Mouse (Mus musculus): ENCODE measurements around the gene Papolb. TPM values are rescaled to one million over a fixed set of nuclear protein-coding genes. Genes with fewer than 3 reads are reported as not detected.

Gene Papolb
- polyA plus RNA-seq, 1 experiment: 0.16 TPM

DNA sequence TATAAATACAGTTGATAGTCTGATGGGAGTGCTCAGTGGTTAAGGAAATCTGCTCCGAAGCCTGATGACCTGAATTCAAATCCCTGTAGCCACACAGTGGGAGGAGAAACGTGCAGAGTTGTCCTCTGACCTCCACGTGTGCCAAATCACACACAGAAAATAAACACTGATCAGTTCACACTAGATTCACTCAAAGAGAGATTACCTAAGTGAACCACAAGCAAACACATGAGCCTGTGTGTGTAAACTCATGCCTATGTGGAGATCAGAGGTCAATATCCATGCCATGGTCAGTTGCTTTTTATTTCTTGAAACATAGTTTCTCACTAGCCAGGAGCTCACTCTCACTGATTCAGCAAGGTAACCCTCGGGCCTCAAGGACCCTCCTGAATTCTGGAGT, 9.5 kb downstream of the Papolb start:
- DNase-seq (ENCODE audit: low read depth): no peak

DNA sequence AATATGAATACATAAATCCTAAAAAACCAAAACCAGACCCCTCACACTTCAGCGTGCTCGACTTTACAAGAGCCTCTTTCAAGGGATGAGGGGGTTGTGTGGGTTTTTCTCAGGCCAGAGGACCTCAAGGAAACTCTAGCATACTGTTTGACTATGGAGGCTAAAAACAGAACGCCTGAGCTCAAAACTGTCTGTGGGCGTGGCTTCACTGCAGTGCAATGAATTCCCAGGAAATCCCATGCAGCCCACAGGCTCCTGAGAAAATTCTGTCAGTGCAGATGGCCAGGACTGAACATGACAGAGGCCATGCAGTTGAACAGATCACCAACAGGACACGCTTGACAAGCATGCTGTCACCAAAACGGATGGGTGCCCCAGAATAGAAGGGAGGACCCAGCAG, 10.9 kb downstream of the Papolb start:
- no peak for DNase-seq (ENCODE audit: low read depth)

- no peak for DNase-seq (ENCODE audit: low read depth)
Observed at GRCm38 (mm10) chr5:142512112-142512511, 17.8 kb downstream of the Papolb start.

GRCm38 (mm10) chr5:142510061-142510414, 19.8 kb downstream of the Papolb start:
- no peak for DNase-seq (ENCODE audit: low read depth)

- DNase-seq (ENCODE audit: low read depth): no peak
Observed at GRCm38 (mm10) chr5:142509141-142510060, 20.5 kb downstream of the Papolb start.

- DNase-seq (ENCODE audit: low read depth): no peak
Observed at GRCm38 (mm10) chr5:142505695-142506423, 24.0 kb downstream of the Papolb start.

GRCm38 (mm10) chr5:142504175-142504574, 25.7 kb downstream of the Papolb start:
- DNase-seq (ENCODE audit: low read depth): no peak

DNA sequence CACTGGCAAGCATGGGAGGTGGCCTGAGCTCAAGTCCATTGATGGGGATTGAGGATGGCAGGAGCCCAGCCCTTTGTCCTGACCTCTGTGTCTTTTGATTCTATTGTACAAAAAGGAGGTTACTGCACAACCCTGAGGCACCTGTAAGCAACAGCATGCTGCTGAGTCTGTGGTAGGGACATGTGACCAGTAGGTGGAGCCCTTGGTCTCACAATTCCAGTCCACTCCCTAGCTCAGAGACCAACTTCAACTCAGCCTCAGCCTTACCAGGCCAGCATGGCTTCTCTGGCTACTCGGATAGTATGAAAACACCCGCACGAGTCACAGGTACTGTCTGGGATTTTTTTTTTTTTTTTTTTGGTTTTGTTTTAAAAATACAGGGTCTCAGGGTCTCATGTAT, 27.5 kb downstream of the Papolb start:
- DNase-seq (ENCODE audit: low read depth): peak; percentile 12

GRCm38 (mm10) chr5:142500918-142501317, 29.0 kb downstream of the Papolb start:
- DNase-seq (ENCODE audit: low read depth): no peak

DNA sequence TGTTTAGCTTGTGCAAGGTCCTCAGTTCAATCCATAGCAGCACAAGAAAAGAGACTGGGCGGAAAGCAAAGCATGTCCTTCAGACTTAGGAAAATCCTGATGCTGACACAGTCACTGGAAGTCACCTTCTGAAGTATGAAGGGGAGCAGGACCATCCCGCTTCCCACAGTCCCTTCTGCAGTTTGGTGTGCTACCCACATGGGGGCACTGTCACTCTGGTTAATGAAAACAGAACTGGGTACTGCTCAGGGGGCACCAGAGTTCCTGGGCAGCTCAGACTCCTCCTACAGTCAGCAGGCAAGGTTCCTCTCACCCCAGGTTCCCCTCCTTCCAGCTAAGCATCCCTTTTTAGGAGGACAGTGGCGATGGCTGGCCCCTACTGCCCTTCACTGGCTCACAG, 30.9 kb downstream of the Papolb start:
- DNase-seq (ENCODE audit: low read depth): no peak

- DNase-seq (ENCODE audit: low read depth): no peak
Observed at GRCm38 (mm10) chr5:142495321-142496096, 34.4 kb downstream of the Papolb start.

GRCm38 (mm10) chr5:142493307-142493706, 36.6 kb downstream of the Papolb start:
- DNase-seq (ENCODE audit: low read depth): no peak

DNA sequence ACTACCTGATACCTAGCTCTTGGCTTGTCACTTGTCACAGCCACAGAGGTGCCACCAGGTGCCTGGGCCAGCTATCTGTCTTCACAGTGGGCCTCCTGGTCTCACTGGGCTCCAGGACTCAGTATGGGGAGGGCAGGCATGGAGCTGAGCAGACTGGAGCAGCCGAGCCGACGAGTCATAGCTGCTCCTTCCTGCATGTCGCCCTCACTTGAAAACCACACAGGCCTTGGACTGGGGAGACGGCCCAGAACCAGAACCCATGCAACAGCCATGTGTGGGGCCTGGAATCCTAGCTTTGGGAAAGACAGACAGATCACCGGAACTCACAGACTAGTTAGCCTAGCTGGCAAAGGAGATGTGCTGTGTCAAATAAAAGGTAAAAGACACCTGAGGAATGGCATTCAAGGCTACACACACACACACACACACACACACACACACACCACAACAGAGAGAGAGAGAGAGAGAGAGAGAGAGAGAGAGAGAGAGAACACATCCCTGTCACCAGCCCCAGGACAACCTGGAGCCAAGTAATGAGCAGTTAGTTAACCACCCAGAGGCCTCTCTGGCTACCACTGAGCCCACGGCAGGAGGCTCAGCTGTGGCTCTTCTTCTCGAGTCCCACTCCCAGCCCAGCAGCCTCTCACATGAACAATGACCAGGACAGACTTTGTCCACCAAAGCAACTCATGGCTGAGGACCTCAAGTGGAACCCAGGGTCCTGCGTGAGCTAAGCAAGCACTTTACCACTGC, 39.7 kb downstream of the Papolb start:
- no peak for DNase-seq (ENCODE audit: low read depth)

- DNase-seq (ENCODE audit: low read depth): no peak
Observed at GRCm38 (mm10) chr5:142486654-142487053, 43.2 kb downstream of the Papolb start.

- DNase-seq (ENCODE audit: low read depth): no peak
Observed at GRCm38 (mm10) chr5:142483581-142483980, 46.3 kb downstream of the Papolb start.

DNA sequence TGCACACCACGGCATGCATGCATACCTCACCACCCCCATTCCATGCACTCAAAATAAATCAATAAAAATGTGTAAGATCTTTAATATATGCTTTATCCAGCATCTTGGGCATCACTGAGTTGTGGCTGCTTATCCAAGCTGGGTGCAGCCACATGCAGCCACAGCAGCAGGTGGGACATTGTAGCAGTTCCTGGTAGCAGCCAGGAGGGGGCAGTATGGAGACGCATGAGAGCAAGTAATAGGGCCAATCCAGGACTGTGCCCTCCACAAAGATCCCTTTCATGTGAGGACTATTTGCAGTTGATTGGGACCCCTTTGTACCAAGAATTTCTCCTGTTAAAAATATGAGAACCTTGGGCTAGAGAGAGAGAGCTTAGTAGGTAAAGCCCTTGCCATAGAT, 47.4 kb downstream of the Papolb start:
- no peak for DNase-seq (ENCODE audit: low read depth)

GRCm38 (mm10) chr5:142478829-142479435, 50.9 kb downstream of the Papolb start:
- no peak for DNase-seq (ENCODE audit: low read depth)

GRCm38 (mm10) chr5:142477866-142478615, 51.8 kb downstream of the Papolb start:
- DNase-seq (ENCODE audit: low read depth): no peak

DNA sequence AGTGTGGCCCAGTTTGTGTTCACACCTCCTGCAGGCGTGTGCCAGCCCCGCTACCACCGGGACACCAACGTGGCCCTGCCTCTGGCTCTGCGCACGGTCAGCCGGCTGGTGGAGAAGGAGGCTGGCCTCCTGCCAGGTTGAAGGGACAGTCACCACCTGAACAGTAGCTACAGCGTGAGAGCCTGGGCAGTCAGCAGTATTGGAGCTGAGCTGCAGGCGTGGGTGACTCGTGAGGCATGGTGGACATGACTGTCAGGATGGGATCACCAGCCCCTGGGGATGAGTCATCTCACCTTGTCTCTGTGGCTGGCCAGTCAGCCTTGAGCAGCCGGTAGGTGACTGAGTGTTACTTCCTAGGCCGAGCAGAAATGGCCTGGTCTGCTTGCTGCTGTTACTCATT, 52.5 kb downstream of the Papolb start:
- DNase-seq (ENCODE audit: low read depth): no peak
